Mouse (Mus musculus): ENCODE results near the gene Rflnb. TPM values are rescaled to one million over a fixed set of nuclear protein-coding genes. Genes with fewer than 3 reads are reported as not detected.

Rflnb gene
- polyA plus RNA-seq, 1 experiment = 7.5 TPM

DNA sequence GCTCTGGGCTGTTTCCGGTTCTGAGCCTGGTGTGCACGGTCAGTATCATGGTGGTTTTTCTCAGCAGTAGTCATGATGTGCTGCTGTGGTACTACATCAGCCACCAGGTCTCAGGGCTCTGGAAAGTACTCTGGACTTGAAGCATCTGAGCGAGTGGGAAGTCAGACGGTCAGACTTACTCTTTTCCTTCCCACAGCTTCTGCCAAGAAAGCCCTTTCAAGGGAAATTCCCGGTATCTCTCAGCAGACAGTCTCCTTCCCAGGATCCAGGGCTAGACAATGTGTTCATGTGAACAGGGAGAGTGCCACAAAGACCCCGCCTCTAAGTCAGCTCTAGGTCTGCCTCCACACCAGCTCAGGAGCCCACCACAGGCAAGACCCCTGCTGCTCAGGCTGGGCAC is 17.8 kb upstream of the Rflnb start:
- H3K36me3 ChIP-seq (ENCODE audit: control insufficient read depth, insufficient read depth) = peaks cover 4% of the 10 kb centered on the region
- TF ChIP-seq POLR2A (IDR thresholded peaks at IDR 0.05; ENCODE audit: insufficient read length, low read depth) = no peak
- no peak overlapping the region for H3K4me3 ChIP-seq
- no peaks in the 10 kb centered on the region for H3K27me3 ChIP-seq (ENCODE audit: control insufficient read depth, insufficient read depth, insufficient read length)
- H3K79me2 ChIP-seq (ENCODE audit: control insufficient read depth, insufficient read depth) = no peaks in the 10 kb centered on the region
- H3K4me2 ChIP-seq (ENCODE audit: low read depth) = no peak overlapping the region
- H3ac ChIP-seq (ENCODE audit: control insufficient read depth, insufficient read length) = no peak overlapping the region

DNA sequence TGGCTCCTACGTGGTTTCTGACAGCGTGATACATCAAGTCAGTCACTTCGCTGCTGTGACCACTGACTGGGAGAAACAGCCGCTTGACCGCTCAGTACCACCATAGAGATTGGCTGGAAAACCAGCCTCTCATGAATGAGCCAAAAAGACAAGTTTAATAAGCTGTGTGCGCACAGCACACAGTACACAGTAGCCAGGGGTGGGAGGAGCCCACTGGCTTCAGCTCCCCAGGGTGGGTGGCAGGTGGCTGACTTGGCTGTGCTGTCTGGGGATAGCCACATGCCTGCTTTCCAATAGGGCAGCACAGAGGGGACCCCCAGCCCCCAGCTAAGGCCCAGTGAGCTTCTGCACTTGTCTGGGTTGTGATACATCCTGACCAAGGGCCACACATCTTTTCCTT is 16.9 kb upstream of the Rflnb start:
- peaks cover 4% of the 10 kb centered on the region for H3K36me3 ChIP-seq (ENCODE audit: control insufficient read depth, insufficient read depth)
- no peaks in the 10 kb centered on the region for H3K79me2 ChIP-seq (ENCODE audit: control insufficient read depth, insufficient read depth)
- H3K4me3 ChIP-seq = no peak overlapping the region
- TF ChIP-seq USF1 (IDR thresholded peaks at IDR 0.05; ENCODE audit: low read depth) (no peak), TCF3 (IDR thresholded peaks at IDR 0.05; ENCODE audit: insufficient read length, low read depth) (no peak), SRF (IDR thresholded peaks at IDR 0.05; ENCODE audit: control insufficient read depth, insufficient read length, low read depth) (no peak), E2F4 (IDR thresholded peaks at IDR 0.05; ENCODE audit: insufficient read depth) (no peak), REST (IDR thresholded peaks at IDR 0.05; ENCODE audit: insufficient read depth, insufficient read length) (no peak), MAX (IDR thresholded peaks at IDR 0.05; ENCODE audit: low read depth) (no peak), CEBPB (IDR thresholded peaks at IDR 0.05; ENCODE audit: insufficient read depth, poor library complexity, severe bottlenecking) (no peak), POLR2A (IDR thresholded peaks at IDR 0.05; ENCODE audit: insufficient read length, low read depth) (no peak), POLR2AphosphoS2 (IDR thresholded peaks at IDR 0.05; ENCODE audit: insufficient read length, low read depth) (no peak), MYOG (IDR thresholded peaks at IDR 0.05; ENCODE audit: control insufficient read depth in 1 of 3, insufficient read depth in 1 of 3, insufficient read length in 2 of 3, low read depth in 2 of 3) (no peak), MYOD1 (IDR thresholded peaks at IDR 0.05; ENCODE audit: control insufficient read depth in 1 of 3, insufficient read length in 2 of 3, low read depth in 2 of 3) (no peak), TCF12 (IDR thresholded peaks at IDR 0.05; ENCODE audit: insufficient read depth, poor library complexity, severe bottlenecking) (no peak)
- no peaks in the 10 kb centered on the region for H3K27me3 ChIP-seq (ENCODE audit: control insufficient read depth, insufficient read depth, insufficient read length)
- H3ac ChIP-seq (ENCODE audit: control insufficient read depth, insufficient read length) = no peak overlapping the region
- H3K4me2 ChIP-seq (ENCODE audit: low read depth) = no peak overlapping the region

DNA sequence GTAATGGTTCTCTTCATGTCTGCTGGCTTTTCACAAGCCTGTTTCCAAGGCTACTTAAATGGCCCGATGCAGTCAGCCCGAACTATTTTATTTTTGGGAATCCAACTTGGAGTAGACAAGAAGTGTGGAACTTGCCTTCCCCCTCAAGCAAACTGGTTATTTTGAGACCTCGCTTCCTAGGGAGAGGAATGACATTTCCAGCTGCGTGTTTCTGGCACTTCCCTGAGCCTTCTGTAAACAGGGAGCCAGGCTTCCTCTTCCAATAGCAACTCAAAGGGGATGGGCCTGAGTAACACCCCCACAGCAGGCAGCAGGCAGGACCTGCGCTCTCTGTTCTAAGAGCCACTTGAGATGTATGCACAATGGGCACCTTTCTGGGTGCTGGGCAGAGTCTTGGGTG is 15.3 kb upstream of the Rflnb start:
- TF ChIP-seq MYOD1 (IDR thresholded peaks at IDR 0.05; ENCODE audit: control insufficient read depth in 1 of 3, insufficient read length in 2 of 3, low read depth in 2 of 3) (no peak), POLR2AphosphoS2 (IDR thresholded peaks at IDR 0.05; ENCODE audit: insufficient read length, low read depth) (no peak), TCF3 (IDR thresholded peaks at IDR 0.05; ENCODE audit: insufficient read length, low read depth) (no peak), MAX (IDR thresholded peaks at IDR 0.05; ENCODE audit: low read depth) (no peak), CEBPB (IDR thresholded peaks at IDR 0.05; ENCODE audit: insufficient read depth, poor library complexity, severe bottlenecking) (no peak), SRF (IDR thresholded peaks at IDR 0.05; ENCODE audit: control insufficient read depth, insufficient read length, low read depth) (no peak), MYOG (IDR thresholded peaks at IDR 0.05; ENCODE audit: control insufficient read depth in 1 of 3, insufficient read depth in 1 of 3, insufficient read length in 2 of 3, low read depth in 2 of 3) (no peak), USF1 (IDR thresholded peaks at IDR 0.05; ENCODE audit: low read depth) (no peak), E2F4 (IDR thresholded peaks at IDR 0.05; ENCODE audit: insufficient read depth) (no peak), TCF12 (IDR thresholded peaks at IDR 0.05; ENCODE audit: insufficient read depth, poor library complexity, severe bottlenecking) (no peak), POLR2A (IDR thresholded peaks at IDR 0.05; ENCODE audit: insufficient read length, low read depth) (no peak), REST (IDR thresholded peaks at IDR 0.05; ENCODE audit: insufficient read depth, insufficient read length) (no peak)
- H3K79me2 ChIP-seq (ENCODE audit: control insufficient read depth, insufficient read depth) = no peaks in the 10 kb centered on the region
- H3K36me3 ChIP-seq (ENCODE audit: control insufficient read depth, insufficient read depth) = peaks cover 4% of the 10 kb centered on the region
- H3K4me2 ChIP-seq (ENCODE audit: low read depth) = no peak overlapping the region
- no peaks in the 10 kb centered on the region for H3K27me3 ChIP-seq (ENCODE audit: control insufficient read depth, insufficient read depth, insufficient read length)
- H3ac ChIP-seq (ENCODE audit: control insufficient read depth, insufficient read length) = no peak overlapping the region
- H3K4me3 ChIP-seq = no peak overlapping the region

DNA sequence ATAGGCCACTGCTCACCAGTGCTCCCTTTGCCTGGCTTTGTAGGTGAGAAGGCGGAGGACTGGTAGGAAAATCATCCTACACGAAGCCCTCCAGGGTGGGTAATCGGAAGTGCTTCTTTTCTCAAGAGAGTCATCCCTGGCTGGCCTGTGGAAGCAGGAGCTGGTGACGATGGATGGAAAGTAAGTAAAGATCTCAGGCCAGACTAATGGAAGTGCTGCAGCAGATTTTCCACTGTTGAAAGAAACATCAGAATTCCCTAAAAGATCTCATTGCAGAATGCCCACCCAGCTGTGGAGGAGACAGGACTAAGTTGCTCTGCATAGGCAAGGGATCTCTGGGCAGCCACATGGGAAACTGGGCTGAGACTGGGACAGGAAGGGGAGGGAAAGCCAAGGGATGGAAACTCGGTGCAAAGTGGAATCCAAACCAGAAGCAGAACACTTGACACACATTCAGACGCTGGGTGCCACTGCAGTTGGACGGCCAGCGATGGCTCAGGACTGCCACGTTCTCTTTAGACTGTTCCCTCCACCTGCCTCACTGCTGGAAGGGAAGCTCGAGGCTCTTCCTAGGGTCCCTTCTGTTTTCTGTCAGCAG is 14.6 kb upstream of the Rflnb start:
- Histone ChIP-seq H3ac (ENCODE audit: control insufficient read depth, insufficient read length) (no peak overlapping the region), H3K79me2 (ENCODE audit: control insufficient read depth, insufficient read depth) (no peaks in the 10 kb centered on the region), H3K4me2 (ENCODE audit: low read depth) (no peak overlapping the region), H3K36me3 (ENCODE audit: control insufficient read depth, insufficient read depth) (peaks cover 4% of the 10 kb centered on the region), H3K27me3 (ENCODE audit: control insufficient read depth, insufficient read depth, insufficient read length) (no peaks in the 10 kb centered on the region), H3K4me3 (no peak overlapping the region)
- no peak for TF ChIP-seq MYOD1 (IDR thresholded peaks at IDR 0.05; ENCODE audit: control insufficient read depth in 1 of 3, insufficient read length in 2 of 3, low read depth in 2 of 3)
- TF ChIP-seq TCF12 (IDR thresholded peaks at IDR 0.05; ENCODE audit: insufficient read depth, poor library complexity, severe bottlenecking) = no peak
- TF ChIP-seq MYOG (IDR thresholded peaks at IDR 0.05; ENCODE audit: control insufficient read depth in 1 of 3, insufficient read depth in 1 of 3, insufficient read length in 2 of 3, low read depth in 2 of 3) = no peak
- TF ChIP-seq CEBPB (IDR thresholded peaks at IDR 0.05; ENCODE audit: insufficient read depth, poor library complexity, severe bottlenecking) = no peak
- no peak for TF ChIP-seq POLR2A (IDR thresholded peaks at IDR 0.05; ENCODE audit: insufficient read length, low read depth)
- TF ChIP-seq E2F4 (IDR thresholded peaks at IDR 0.05; ENCODE audit: insufficient read depth) = no peak
- no peak for TF ChIP-seq MAX (IDR thresholded peaks at IDR 0.05; ENCODE audit: low read depth)
- TF ChIP-seq SRF (IDR thresholded peaks at IDR 0.05; ENCODE audit: control insufficient read depth, insufficient read length, low read depth) = no peak
- TF ChIP-seq REST (IDR thresholded peaks at IDR 0.05; ENCODE audit: insufficient read depth, insufficient read length) = no peak
- TF ChIP-seq TCF3 (IDR thresholded peaks at IDR 0.05; ENCODE audit: insufficient read length, low read depth) = no peak
- no peak for TF ChIP-seq POLR2AphosphoS2 (IDR thresholded peaks at IDR 0.05; ENCODE audit: insufficient read length, low read depth)
- no peak for TF ChIP-seq USF1 (IDR thresholded peaks at IDR 0.05; ENCODE audit: low read depth)

Measured in myocyte (in vitro differentiated cells).